Mouse (Mus musculus) ES-CJ7 (cell line): ENCODE results near the gene Tbx2.
A peak's percentile ranks its signal among the peaks of the same experiment; 100 is the strongest.

Experiments used
- DNase-seq: peaks from one replicate; pipeline ENCODE4 v3.0.0; 2011; ENCODE audit warnings: low read depth, low spot score

Tbx2 gene

GRCm38 (mm10) chr11:85825031-85825430 lies 7.3 kb upstream of the Tbx2 start:
- DNase-seq = no peak

- no peak for DNase-seq
Measured at GRCm38 (mm10) chr11:85825823-85826222, 6.5 kb upstream of the Tbx2 start.

DNA sequence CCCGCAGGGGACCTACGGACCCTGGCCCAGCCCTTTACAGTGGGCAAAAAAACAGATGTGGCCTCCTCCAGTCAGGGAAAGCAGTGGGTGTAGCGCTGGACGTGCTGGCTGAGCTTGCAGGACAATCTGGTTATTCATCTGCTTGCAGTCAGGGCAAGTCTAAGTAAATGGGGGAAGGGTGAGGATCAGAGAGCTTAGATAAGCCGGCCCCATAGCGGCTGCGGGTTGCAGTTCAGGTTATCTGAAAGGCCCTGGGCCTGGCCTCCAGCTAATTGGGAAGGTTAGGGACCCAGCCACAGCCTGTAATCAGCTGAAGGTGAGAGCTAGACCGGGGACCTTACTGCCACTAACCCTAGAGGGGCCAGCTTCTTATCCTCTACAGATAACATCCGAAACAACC lies 5.0 kb upstream of the Tbx2 start:
- no peak for DNase-seq

- DNase-seq = no peak
Measured at GRCm38 (mm10) chr11:85828691-85829519, 3.4 kb upstream of the Tbx2 start.

- no peak for DNase-seq
Measured at GRCm38 (mm10) chr11:85829520-85830440, 2.6 kb upstream of the Tbx2 start.

DNA sequence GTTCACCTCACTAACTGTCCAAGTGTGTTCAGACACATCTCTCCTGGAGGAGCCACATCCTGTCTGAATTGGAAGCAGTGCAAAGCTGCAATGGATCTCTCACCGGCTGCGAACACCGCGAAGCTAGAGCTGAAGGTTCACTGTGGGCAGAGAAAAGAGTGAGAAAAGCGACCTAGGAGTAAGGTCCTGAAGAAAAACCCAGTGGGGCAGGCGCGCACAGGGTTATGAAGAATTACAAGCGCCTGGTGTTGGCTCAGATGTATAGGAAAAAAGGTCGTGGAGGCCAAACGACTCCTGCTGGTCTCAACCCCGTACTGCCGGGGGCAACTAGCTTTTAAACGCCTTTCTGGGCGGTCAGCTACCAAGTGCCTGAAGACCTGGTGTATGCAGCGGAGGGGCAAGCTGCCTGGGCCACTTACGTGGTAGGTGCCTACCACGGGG lies 1.4 kb upstream of the Tbx2 start:
- peak; percentile 63 for DNase-seq

DNA sequence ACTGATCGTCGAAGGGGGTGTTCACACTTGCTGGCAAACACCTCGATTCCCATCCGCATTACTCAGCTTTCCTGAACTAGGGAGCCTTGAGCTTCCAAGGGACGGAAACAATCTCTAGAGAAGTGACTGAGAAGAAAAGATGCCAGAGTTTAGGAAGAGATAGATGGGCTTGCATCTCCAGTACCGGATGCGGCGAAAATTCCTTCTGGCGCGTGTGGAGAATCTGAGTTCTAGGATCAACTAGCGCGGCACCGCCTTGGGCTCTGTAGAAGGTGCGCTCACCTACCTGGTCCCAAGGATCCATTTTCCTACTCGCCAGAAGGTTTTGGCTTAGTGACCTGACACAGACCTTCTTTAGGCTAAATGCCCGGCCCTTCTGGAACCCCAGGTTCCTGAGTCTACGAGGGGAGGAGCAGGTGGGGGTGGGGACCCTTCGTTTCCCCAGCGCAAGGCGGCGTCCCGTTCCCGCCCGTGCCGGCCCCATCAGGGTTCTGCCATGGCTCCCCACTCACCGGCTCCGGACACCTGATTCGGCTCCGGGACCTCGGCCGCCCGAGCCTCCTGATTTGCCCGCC lies 608 bp upstream of the Tbx2 start:
- DNase-seq = no peak

DNA sequence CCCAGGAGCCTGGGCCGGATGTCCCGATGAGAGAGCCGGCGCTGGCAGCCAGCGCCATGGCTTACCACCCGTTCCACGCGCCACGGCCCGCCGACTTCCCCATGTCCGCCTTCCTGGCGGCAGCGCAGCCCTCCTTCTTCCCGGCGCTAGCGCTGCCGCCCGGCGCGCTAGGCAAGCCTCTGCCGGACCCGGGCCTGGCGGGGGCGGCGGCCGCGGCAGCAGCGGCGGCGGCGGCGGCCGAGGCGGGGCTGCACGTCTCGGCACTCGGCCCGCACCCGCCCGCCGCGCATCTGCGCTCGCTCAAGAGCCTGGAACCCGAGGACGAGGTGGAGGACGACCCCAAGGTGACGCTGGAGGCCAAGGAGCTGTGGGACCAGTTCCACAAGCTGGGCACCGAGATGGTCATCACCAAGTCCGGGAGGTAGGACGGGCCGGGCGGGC lies 750 bp downstream of the Tbx2 start:
- DNase-seq = no peak

- no peak for DNase-seq
Measured at GRCm38 (mm10) chr11:85833761-85834385, 1.5 kb downstream of the Tbx2 start.

GRCm38 (mm10) chr11:85834386-85834931 lies 2.1 kb downstream of the Tbx2 start:
- no peak for DNase-seq

DNA sequence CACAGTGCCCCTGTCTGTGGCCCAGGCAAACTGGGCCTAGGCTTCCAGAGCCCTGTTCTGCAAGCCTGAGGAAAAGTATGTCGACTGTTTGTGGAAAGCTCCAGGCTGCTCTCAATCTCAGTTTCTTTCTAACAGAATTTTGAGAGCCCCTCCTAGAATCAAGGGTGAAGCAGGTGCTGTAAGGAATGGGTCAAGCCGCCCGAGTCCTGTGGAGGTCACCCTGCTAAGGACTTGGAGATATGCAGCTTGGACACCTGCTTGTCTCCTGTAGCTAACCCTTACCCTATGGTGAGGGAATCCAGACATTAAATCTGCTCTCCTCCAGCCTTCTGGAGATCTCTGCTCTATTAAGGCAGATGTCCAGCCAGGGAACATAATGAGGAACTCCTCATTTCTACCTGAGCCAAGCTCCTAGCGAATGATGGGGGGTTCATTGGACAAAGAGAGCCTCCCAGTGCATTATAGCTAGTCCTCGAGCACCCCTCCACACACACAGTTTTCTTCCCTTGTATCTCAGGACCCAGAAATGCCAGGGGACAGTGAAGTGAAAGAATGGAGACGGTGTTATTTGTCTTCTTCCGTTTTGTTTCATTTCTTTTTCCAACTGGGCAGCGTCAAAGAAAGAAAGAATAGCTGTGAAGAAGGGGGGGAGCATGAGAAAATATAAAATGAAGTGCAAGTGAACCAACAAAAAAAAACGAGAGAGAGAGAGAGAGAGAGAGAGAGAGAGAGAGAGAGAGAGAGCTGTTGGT lies 2.8 kb downstream of the Tbx2 start:
- DNase-seq = no peak

DNA sequence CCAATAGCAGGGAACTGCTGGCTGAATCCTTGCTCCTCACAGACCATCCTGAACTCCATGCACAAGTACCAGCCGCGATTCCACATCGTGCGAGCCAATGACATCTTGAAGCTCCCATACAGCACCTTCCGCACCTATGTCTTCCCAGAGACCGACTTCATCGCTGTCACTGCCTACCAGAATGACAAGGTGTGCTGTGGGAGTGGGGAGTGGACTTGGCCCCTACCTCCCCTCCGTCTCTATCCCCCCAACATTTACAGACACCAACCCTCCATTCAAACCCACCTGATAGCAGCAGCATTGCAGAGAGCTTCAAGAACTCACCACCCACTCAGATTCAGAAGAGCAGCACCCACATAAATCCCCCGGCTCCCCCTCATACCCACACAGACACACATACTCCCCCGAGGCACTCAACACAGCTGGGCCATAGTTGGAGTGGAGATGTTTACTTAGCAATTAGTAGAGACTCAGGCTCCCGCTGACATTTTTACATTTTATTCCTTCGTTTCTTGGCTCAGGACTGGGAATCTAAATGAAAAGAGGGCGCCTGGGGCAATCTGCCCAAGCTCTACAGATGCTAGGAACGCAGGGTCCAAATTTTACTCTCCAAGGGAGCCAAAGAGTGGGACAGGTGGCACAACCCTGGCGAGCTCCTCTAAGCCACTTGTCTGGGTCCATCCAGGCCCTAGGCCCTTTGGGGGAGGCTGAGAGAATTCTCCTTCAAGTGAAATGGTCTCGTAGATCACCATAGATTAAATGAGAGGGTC lies 3.6 kb downstream of the Tbx2 start:
- no peak for DNase-seq

DNA sequence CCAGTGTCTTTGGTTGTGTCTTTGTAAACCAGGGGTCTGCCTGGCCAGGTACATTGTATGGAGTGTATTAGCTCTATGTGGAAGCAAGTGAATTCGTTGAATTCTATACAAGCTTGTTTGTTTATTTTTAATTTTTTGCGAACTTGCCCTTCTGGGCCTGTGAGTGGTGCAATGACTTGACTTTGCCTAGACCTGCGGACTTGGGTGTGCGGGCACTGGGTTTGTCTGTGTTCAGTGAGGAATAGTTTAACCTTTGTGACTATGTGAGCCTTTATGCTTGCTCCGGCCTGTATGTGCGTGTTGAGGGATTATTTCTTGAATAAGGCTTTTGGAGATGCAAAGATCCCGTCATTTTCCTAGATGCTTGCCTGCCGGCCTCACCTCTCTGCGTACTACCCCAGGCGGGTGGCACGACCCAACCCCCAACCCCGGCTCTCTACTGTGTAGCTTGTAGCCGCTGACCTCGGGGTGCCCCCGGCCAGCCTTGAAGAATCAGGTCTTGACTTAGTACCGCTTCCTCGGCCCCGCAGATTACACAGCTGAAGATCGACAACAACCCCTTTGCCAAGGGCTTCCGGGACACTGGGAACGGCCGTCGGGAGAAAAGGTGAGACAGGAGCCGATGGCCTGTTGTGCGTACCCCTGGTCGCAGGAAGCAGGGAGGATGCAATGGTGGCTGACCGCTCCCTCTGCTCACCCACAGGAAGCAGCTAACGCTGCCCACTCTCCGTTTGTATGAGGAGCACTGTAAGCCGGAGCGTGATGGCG lies 4.4 kb downstream of the Tbx2 start:
- DNase-seq = no peak

GRCm38 (mm10) chr11:85837291-85837647 lies 4.9 kb downstream of the Tbx2 start:
- no peak for DNase-seq

DNA sequence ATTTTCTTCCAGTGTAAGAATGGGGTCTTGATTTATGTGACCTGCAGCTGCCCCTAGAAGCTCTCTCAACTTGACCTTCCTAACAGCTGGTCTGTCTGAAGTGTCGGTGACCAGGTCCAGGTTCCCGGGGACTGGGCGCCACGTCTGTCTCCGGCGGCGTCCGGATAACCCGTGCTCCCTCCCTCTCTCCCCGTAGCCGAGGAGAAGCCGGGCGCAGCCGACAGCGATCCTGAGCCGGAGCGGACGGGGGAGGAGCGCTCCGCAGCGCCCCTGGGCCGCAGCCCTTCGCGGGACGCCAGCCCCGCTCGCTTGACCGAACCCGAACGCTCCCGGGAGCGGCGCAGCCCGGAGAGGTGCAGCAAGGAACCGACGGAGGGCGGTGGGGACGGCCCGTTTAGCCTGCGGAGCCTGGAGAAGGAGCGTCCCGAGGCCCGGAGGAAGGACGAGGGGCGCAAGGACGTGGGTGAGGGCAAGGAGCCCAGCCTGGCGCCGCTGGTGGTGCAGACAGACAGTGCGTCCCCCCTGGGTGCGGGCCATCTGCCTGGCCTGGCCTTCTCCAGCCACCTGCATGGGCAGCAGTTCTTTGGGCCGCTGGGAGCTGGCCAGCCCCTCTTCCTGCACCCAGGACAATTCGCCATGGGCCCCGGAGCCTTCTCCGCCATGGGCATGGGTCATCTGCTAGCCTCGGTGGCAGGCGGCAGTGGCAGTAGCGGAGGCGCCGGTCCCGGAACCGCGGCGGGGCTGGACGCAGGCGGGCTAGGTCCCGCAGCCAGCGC lies 5.5 kb downstream of the Tbx2 start:
- DNase-seq = no peak

DNA sequence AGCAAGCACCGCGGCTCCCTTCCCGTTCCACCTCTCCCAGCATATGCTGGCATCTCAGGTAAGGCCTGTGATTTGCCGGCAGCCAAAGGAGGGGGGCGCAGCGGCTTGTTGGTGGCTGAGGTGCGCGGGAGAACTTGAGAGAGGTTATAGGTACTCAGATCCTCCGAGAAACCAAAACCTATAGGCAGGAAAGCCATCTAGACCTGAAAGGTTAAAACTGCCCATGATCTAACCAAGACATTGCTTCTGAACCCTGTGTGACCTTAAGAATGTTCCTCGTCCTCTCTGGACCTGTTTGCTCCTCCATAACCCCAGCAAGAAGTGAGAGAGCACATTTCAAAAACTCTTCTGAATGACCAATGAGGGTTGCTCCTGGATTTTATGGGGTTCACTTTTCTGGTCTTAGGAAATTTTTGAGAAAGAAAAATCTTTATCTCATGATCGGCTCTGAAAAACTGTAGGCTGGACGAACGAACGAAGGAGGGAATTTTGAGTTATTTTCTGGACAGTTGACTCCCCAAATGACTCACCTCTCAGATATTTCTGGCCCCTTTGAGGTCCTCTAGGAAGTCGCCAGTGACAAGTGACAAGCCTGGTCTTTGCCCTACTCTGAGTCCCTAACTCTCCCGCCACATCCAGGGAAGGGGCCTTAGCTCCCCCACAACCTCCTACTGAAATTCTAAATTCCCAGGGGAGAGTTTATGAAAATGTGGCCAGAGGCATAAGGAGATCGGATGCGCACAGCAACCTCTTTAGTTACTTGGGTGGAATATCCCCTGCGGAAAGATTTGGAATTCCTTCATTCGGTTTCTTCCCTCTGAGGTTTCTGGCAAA lies 6.3 kb downstream of the Tbx2 start:
- no peak for DNase-seq

DNA sequence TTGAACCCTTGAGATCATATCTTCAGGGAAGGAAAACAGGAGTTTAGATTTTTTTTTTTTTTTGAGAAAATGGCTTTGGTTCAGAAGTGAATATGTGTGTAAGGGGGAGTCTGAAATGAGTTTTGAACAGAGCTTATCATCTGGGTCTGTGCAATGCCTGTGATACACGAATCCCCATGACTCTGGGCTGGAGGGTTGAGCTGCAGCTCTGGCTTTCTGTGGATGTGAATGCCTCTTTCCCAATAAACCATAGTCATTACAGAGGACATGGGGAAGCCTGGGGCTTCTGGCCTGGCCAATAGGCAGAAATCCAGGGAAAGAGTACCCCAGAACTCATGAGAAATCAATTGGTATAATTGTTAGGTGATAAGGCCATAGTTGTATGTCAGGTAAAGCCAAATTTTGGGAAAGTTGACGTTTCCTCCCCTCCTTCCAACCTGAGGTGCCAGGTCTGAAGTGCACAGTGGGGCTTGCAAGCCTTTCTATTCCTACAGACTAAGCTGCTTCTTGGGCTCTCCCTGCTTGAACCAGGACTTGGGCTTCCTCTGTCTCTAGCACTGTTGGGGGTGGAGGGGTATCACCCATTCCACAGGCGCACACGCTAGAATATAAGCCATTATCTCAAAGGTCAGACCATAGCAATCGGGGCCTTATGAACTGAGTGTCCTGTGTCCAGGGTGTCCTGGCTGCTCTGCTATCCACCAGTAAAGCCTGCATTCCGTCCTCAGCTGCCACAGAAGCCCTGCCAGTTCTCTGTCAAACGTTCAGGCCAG lies 7.1 kb downstream of the Tbx2 start:
- no peak for DNase-seq
